Mouse (Mus musculus) erythroid progenitor cell, adult 5-6 weeks (primary cell): ENCODE results near the gene Bcorl1. TPM values are rescaled to one million over a fixed set of nuclear protein-coding genes. Genes with fewer than 3 reads are reported as not detected.
A peak's percentile ranks its signal among the peaks of the same experiment; 100 is the strongest.

Source experiments
- ATAC-seq: replicated peaks from 2 replicates; pipeline ENCODE4 v1.8.0; 2016; ENCODE audit warnings: moderate number of reproducible peaks, mild to moderate bottlenecking, moderate TSS enrichment, inconsistent platforms; ENCODE audit not compliant: poor library complexity, low FRiP score, severe bottlenecking
- total RNA-seq, 2 experiments: library from RNA; stranded (forward) in 1 of 2; stranded (reverse) in 1 of 2; fragments of 150-400 nt in 1 of 2; fragments of 186-747, 209-891 nt in 1 of 2; gene quantifications; 2 replicates each; pipeline versions ENCODE4 v1.2.3 to v1.2.4; 2015 to 2017; ENCODE audit warnings: low replicate concordance in 2 of 2

Bcorl1 gene
- total RNA-seq, 2 experiments from 2014 or later = 40.2 to 87.1 TPM

DNA sequence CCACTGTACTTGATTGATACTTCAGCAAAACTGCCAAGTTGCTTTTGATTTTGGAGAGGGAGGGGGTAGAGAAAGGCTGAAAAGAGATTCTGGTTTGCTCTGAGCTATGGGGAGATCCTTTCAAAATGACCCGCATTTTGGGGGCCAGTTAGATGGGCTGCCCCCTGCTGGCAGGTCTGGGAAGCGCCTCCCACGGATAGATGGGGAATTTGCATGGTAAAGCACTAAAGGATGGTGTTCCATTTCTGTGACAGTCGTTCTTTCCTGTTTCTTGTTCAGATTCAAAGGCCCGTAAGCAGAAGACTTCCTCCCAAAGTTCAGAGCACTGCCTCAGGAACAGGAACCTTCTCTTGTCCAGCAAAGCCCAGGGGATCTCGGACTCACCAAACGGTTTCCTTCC, 42.5 kb downstream of the Bcorl1 start:
- peak; percentile 65; the same call in 1 of the 2 replicates for ATAC-seq

DNA sequence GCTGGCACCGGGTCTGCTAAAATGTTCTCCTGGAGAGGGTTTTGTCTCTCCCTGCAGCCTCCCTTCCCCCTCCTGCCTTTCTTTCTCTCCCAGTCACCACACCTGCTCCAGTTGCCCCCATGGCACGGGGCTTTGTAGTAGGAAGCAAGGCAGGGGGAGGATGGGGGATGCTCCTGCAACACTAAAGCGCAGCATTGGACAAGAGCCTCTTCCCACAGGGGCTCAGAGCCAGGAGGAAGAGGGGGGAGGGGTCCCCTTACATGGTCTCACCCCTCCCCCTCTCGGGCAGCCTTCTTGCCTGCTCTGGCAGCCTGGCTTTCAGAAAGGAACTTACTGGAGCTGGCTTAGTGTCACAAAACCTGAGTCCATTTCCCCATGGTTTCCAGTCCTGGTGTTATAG, 44.8 kb downstream of the Bcorl1 start:
- ATAC-seq = no peak

DNA sequence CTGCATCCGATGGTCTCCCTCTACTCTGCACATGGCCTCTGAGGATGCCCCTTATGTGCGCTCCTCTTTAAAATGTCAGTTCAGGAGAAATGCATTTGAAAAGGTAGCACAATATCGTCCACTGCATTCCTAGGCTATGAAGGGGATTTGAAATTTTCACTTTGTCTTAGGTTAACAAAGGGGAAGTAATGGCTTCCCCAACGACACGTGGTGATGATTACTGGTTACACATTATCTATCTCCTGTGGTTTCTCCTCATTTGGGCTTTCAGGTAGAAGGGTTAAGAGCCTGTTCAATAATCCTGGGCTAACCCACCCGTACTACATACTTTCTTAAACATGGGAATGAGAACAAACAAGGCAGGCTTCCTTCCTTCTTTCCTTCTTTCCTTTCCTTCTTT, 48.2 kb downstream of the Bcorl1 start:
- no peak for ATAC-seq

DNA sequence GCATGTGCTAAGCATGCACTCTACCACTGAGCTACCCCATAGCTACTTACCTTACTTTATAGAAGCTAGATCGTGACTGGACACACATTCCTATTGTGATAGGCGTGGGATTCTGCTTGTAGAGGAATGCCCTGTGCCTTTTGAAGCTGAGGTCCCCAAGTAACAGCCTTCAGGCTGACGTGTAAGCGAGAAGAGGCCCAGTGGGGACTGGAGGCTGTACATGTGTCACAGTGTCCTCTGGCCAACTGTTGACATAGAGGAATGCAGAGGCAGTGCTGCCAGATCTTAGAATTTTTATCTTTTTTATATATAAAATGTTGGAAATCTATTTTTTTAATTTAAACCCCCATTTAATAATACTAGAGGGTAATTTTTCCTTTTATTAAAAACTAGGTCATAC, 58.8 kb downstream of the Bcorl1 start:
- no peak for ATAC-seq

DNA sequence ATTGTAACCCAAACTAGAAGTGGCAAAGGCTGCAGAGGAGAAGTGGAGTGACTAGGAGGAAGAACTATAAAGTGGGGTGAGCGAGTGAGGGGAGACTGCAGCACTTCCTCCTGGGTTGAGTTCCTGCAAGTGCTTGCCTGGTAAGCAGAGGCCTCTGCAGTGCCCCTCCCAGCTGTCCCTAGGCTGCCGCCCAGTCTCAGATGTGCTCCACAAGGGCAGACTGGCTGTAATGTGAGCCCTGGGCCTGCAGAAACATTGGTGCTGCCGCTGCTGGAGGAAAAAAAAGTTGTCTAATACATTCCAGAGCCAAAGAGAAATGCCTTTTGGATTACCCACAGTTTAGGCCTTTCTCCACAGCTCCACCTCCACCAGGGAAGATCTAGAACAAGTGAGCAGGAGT, 64.0 kb downstream of the Bcorl1 start:
- ATAC-seq = no peak

DNA sequence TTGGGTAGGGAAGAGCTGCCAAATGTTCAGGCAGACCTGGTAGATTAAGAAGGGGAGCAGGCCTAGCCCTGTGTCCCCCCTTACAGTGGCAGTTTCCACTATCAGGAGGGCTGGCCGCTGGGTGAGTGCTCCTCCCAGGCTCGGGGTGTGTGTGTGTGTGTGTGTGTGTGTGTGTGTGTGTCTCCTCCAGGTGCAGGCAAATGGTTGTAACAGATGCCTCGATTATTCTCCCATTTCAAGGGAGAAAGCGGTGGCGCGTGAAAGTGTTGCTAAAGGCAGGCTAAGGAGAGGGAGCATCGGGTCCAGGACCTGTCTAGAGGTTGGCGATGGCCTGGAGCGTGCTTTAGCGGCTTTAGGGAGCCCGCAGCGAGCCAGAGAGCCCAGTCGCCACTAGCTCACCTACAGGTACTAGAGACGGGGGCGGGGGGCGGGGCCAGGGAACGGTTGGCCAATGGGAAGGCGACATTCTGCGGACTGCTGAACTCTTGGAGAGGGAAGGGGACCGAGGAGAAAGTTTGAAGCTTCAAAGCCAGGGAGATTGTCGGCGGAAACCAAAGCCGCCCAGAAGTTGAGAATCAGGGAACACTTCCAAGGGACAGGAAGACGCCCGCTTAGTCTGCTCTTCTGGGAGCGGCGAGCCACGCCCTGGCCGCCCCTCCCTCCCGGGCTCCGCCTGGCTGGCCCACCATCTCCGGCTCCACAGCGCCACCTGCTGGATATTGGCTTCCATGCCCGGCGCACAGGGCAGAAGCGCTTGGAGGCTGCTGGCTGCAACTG, 68.6 kb downstream of the Bcorl1 start:
- peak; percentile 95 for ATAC-seq

DNA sequence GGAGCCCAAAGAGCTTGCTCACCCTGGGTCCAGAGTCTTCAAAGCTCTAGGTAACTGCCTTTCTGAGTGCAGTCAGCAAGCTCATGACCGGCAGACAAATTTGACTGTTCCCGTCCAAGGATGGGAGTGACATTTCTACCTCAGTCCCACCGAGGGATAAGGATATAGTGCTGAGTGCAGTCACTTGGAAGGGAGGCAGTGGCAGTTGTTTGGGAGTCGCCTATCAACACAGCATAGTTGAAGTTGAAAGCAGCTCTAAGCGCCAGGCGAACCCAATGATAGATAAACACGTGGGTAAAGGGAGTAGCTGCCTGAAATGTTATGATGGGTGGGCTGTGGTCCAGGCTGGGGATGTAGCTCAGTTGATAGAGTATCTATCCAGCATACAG, 69.2 kb downstream of the Bcorl1 start:
- ATAC-seq = peak; percentile 46

DNA sequence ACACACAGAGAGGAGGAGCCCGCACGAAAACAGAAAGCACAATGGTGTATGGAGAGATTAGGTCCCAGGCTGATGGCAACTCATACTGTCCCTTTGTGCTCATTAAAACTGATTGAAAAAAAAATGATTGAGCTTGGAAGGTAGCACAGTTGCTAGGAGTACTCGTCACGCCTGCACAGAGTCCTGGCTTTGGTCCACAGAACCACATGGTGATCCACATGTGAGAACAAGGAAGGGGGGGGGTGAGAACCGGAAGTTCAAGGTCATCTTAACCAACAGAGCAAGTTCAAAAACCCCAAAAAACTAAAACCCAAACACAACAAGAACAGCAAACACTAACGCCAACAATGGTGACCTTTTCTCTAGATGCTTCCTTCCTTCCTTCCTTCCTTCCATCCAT, 71.5 kb downstream of the Bcorl1 start:
- ATAC-seq = no peak

DNA sequence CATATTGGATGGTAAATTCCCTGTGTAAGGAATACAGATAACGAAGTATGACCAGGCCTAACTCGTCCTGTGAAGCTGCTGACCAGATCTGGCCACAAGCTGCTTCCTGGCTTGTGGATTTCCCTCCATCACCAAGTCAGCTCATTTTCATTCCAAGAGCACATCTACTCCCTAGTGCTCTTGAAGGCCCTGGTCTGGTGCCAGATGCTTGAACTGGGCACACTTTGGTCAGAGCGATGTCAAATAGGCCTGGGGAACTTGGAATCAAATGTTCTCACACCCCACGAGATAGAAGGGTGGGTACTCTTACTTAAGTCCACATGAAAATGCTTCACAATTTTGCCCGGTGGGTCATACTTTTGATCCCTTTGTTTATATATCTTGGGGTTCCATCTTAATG, 73.1 kb downstream of the Bcorl1 start:
- ATAC-seq = no peak

DNA sequence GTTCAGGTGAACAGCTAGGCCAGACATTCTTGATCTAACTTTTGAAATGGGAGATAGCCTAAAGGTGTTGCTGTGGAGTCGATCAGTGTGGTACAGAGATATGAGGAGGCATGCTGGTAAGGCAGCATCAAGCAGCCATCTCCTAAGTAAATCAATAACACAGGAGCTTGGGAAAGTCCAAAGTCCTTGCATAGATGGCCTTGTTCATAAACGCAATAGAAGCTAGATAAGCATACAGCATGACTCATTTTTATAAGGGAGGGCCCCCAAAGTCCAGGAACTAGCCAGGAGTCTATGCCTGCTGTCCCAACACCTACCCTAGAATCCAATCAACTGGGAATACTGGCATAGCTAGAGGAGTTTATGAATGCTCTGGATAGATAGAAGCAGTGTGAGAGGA, 77.3 kb downstream of the Bcorl1 start:
- ATAC-seq = no peak

DNA sequence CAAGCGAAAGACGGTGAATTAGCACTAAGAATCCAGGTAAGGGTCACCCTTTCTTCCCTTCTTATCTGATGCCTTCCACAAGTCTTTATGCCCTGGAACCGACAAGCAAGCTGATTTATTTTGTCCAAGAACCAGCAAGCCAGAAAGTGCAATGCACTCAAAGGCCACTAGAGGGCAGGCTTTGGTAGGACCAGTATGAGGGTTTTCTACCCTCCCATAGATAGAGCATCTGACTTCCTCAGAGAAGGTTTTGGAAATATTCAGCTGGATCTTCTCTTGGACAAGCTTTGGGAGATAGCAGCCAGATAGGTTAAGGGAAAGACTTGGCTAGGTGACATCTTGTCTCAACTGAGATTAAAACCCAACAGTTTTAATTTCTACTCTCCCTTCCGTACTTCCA, 81.8 kb downstream of the Bcorl1 start:
- ATAC-seq = 0 out of 2 replicates have a peak, but pooled peaks have one; percentile 47

DNA sequence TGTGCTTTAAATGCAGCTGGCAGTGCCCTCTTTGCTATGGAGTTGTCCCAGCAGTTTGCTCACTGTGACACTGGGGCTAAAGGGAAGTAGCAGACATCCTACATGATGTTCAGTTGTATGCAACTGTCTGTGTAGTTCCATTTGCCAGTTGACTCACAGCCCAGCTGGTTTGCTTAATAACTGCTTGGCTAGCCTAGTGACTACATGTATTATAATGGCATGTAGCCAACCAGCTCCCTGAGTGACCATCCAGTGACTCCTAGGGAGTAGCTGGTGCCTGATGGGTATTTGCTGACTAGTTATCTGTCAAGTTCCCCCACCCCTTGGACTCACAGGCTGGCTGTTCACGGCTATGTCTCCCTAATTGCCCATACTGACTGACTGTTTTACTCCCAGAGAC, 82.5 kb downstream of the Bcorl1 start:
- no peak for ATAC-seq

DNA sequence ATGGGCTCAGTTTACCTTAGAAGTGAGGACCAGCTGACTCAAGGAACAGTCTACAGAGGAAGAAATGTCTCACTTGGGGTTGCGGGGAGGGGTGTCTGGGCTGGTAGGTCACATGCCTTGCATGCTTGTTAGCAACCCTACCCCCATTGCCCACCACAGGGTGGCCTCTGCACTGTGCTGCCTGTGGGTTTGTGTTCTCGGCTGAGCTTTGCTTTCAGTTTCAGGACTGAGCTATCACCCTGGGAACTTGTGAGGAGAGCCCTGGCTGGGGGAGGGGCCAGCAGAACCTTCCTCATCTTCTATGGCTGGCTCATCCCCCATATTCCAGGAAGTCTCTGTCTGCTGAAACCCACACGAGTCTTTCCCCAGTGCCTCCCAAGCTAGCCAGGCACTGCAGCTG, 83.4 kb downstream of the Bcorl1 start:
- ATAC-seq = no peak

DNA sequence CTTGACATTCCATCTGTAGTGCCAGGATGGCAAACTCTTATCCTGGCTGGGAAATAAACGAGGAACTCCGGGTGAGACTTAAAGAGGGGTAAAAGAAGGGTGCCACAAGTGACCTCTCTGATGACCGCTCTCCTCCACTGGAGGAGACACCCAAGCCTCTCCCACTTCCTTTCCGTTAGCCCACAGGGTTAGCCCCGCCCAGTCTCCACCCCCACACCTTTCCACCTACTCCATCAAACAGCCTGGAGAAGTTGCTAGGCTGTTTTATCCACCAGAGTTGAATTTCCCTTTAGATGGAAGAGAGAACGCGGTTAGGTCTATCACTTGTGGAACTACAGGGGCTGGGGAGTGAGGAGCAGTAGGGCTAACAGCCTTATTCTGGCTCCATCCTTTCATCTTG, 84.1 kb downstream of the Bcorl1 start:
- ATAC-seq = peak; percentile 83

DNA sequence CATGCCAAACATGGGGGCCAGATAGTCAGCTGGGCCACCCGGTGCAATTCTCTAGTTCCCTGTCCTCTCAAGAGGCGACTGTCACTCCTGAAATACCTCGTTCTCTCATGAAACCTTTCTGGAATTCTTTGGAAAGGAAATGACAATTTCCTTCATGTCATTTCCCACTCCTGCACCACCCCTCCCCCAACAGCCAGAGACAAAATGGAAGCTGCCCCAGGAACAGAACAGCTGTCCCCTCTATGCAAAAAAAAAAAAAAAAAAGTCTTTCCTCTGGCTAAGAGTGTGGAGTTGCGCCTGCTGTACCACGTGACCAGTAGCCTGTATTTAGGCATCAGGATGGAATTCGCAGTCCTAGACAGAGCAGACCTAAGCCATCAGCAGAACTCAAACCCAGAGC, 87.1 kb downstream of the Bcorl1 start:
- no peak for ATAC-seq

DNA sequence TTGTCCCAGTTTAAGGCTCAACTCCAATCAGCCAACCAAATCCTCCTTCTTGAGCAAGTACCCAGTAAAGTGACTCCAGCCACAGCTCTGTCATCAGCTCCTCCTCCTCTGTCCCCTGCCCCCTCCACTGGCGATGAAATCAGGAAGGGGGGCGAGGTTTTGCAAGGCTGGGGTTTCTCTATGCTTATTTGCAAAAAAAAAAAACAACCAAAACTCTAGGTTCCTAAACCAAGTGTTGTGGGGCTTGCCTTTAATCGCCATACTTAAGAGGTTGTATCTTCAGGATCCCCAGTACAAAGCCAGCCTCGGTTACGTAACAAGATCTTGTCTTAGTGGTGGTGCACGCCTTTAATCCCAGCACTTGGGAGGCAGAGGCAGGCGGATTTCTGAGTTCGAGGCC, 87.5 kb downstream of the Bcorl1 start:
- no peak for ATAC-seq

DNA sequence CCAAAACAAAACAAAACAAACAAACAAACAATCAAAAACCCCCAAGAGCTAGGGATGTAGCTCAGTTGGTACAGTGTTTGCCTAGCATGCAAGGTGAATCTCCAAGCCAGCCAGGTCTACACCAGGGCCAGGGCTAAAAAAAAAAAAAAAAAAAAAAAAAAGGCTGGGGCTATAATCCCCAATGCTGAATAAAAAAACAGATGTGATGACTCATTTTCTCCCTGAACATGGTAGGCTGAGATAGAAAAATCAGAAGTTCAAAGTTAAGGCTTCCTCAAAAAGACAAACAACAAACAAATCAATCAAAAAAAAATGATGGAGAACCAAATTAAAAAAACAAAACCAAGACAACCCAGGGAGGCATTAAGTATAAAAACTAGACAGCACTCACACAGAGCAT, 87.9 kb downstream of the Bcorl1 start:
- ATAC-seq = no peak

DNA sequence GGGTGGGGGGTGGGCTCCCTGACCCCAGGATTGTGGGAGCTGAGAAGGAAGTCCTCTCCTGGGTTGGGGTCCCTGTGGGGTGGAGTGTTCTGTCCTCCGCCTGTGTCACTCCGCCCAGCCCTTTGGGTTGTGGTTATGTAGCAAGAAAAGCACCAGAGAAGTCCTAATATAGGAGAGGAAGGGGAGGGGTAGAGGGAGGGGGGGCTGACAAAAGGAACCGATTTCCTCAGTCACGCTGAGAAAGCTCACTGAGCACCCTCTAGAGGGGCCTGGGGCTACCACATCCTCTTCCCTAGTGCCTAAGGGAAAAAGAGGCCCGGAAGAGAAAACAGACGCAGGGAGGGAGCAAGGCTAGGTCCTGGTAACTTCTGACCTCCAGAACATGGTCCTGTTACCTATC, 88.4 kb downstream of the Bcorl1 start:
- no peak for ATAC-seq

DNA sequence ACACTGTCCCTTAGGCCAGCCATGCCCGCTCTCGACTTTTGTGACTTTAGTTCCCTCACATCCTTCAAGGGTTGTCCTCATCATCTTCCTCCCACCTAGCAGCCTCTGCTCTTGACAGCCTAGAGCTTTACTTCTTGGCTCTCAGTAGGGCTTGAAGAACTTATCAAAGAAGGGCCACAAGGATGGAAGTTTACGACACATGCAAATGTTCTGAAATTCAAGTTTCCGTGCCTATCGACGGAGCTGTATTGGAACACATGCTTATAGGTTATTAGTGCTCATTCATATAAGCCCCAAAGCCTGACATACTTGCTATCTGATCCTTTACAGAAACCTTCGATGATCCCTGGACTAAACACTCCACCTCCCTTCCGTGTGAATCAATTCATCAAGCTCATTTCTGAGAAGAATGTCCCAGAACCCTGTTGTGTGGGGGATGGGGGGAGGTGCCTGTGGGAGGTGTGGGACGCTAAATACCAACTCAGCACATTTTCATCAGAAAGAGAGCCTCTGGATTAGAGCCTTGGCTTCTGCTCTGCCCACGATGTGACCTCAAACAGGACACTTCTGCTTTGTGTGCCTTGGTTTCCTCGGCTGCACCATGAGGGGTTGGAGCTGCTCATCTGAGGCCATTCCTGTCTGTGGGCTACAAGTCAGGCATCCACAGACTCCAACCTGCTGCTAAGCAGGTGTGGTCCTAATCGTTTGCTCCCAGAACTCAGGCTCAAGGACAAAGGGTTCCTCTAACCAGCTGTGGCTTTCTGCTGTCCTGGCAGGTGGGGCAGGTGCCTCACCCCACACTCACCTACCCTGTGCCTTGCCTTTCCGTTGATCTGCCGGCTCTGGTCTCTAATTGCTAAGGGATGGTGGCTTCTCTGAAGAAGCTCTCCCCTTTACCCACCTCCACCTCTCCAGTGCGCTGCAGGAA, 91.7 kb downstream of the Bcorl1 start:
- no peak for ATAC-seq

DNA sequence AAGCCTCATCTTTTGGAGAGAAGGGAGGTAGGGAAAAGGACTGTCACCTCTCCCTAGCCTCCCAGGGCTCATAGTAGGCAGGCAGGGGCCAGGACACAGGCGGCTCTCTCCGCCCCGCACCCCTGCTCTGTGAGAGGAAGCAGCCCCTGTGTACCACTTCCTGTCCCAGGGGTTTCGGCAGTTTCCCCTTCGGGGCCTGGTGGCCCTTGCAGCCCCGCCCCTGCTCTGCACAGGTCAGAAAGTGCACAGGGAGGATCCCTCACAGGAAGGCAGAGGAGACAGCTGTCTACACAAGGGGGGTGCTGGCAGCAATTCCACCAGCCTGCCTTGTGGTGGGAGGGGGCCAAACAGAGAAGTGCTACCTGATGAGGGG, 92.4 kb downstream of the Bcorl1 start:
- no peak for ATAC-seq

DNA sequence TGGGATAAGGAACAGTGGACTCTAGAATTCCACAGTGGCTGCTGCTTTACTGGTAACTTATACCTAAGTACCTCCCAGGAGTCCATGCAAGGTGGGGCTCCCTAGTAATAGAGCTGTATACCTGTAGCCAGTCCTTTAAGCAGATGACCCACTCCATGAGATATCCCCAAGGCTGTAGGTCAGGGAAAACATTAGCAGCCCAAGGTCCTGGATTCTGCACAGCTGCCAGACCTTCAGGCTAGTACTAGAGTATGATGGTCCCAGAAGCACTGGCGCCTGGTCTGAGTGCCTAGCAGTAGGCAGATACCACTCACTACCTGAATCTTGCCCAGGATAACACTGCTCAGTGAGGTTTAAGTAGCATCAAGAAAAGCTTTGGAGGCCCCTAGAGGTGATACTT, 93.1 kb downstream of the Bcorl1 start:
- ATAC-seq = no peak
